Mouse (Mus musculus): Measurements from ENCODE around the gene Laptm4a.

Gene Laptm4a

GRCm38 (mm10) chr12:8954161-8954561, 32.7 kb downstream of the Laptm4a start:
- no peak for DNase-seq (ENCODE audit: low spot score)

- DNase-seq (ENCODE audit: low spot score), result no peak
Measured at GRCm38 (mm10) chr12:8961607-8962316, 40.3 kb downstream of the Laptm4a start.

GRCm38 (mm10) chr12:8969828-8970227, 48.4 kb downstream of the Laptm4a start:
- no peak for DNase-seq (ENCODE audit: low spot score)

- DNase-seq (ENCODE audit: low spot score), result peak; percentile 86
Measured at GRCm38 (mm10) chr12:8973820-8974465, 52.5 kb downstream of the Laptm4a start, which contains the start of gene Wdr35. Gene Wdr35, plus strand, starts transcription at chr12:8973892.

- no peak for DNase-seq (ENCODE audit: low spot score)
Measured at GRCm38 (mm10) chr12:8975076-8975475, 53.6 kb downstream of the Laptm4a start.

Data from ovary, postnatal 14 days (tissue).